Mouse (Mus musculus): ENCODE measurements at regions not wholly inside any gene's neighbourhood (a gene's known extent, or its start where the extent isn't known, plus 50 kb on each side); places are given as distances from the start of the nearest gene placed in this dataset.
A peak's percentile ranks its signal among the peaks of the same experiment; 100 is the strongest.

DNA sequence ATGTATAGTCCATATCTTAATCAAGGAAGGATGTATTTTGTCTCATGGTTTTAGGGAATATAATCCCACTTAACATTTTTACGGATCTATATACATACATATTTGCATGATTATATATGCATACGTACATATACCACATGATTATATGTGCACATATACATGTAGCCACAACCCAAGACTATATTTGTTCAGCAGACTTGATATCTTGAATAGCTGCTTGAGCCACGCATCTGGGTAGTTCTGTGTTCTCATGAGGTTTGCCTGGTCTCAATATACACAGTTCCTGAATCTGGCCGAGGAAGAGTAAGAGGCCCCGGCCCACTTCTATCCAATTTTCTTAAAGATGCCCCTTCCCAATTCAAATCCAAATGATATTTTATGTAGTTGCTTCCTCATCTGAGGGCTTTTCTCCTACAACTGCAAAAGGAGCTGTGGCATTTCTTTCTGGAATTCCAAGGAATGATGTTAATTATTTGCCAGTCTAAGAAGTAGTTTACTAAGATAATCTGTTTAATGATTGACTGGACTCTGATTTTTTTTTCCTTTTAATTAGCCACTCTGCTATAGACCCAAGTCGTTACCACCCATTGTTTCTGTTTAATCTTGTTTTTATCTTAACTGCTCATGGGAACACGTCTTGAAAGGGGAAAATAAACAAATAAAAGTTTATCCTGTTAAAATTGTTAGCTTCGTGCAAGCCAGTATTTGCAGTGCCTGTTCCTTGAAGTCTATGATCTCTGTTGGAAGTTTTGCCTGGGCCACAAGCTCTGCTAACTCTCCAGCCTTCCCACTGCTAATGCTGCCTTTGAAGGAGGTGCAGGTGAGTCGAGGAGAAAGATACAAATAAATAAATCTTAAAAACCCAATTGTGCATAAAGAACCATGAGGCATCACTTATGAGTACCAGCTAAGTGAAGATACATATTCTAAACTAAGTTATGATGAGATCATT lies 112.9 kb upstream of the Kitl start:
- no peak for DNase-seq

DNA sequence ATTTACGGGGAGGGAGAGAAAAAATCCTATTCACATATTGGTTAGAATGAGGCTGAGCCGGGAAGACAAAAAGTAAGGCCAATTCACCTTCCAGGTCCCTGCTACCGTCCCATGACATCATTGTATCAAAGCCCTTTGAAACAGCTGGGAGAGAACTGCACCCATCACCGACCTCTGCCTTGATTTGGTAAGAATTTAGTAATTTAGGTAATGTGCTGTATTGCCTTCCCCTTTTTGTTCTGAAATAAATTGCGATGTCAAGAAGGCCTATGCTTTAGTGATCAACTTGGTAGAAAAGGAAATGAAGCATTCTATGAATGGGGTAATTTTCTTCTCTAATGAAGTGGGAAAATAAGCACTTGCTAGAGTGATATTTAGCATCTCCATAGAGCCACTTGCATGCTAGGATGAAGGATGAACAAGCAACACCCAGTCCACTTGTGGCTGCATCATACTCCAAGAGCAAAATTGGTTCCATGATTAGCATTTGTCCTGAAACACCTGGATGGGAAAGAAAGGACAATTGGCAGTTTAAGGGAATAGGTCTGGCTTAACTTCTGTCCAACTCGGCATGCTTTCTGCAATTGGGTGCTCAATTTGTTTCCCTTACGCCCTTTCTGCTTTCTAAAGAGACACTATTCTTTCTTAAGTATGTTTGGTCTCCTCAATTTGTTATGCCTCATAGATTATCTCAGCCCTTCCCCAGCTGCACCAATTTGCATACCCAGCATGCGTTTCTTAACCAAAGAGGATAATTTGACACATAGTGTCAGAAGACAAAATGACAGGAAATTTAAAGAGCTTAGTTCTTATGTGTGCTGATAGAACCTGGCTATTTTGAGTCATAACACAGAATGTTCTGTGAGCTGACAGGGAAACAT lies 114.2 kb upstream of the Kitl start:
- DNase-seq = no peak

- DNase-seq = no peak
Measured at GRCm38 (mm10) chr10:99893999-99894398, 121.4 kb upstream of the Kitl start.

DNA sequence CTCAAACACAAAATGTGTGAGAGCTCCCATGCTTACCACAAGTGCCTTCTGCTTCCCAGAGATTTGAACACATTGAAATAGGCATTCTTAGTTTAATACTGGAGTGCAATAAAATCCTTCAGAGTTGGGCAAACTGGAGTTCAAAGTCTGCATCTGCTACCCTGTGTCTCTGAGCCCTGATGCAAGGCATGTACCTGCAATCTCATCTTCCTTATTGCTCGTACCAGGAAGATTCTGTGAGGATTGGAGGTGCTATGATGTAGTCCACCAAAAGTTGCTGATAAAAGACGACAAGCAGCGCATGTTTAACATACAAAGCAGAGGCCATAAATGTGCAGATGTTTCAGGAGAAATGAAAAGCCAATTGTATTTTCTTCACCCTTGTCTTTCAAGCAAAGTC lies 123.5 kb upstream of the Kitl start:
- no peak for DNase-seq

DNA sequence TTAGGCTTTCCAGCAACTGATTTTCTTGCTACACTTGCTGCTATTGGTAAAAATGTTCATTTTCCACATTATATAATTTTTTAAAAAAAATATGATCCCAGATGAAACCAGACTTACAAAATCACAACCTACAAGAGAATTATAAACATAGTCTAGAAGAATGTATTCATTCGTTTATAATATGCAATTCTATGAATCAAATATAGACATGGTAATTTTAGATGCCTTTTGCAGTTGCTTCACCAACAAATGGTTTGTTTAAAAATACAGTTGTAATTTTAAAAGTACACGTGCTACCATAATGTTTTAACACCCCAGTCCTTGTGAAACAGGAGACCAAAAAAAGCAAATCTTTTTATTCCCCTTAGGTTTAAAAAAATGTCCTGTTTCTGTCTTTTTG lies 122.4 kb upstream of the Csl start:
- no peak for DNase-seq

GRCm38 (mm10) chr10:99879362-99879761 lies 119.9 kb upstream of the Csl start:
- no peak for DNase-seq

GRCm38 (mm10) chr10:99864711-99865110 lies 105.3 kb upstream of the Csl start:
- no peak for DNase-seq

- no peak for DNase-seq
Measured at GRCm38 (mm10) chr10:99860322-99861089, 101.0 kb upstream of the Csl start.

DNA sequence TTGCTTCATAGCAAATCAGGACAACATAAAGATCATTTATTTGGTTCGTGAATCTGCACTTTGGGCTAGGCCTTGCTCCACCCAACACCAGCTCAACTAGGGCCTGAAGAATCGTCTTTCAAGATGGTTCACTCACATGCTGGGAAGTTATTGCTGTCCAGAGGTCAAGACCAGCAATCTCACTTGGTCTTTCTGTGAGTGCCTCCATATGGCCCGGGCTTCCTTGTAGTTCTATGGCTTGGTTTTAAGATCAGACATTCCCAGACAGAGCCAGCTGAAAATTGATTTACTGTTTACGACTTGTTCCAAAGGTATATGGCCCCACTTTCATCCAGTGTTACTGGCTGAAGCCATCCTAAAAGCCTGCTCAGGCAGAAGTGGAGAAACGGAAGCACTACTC lies 84.7 kb upstream of the Csl start:
- DNase-seq = no peak

DNA sequence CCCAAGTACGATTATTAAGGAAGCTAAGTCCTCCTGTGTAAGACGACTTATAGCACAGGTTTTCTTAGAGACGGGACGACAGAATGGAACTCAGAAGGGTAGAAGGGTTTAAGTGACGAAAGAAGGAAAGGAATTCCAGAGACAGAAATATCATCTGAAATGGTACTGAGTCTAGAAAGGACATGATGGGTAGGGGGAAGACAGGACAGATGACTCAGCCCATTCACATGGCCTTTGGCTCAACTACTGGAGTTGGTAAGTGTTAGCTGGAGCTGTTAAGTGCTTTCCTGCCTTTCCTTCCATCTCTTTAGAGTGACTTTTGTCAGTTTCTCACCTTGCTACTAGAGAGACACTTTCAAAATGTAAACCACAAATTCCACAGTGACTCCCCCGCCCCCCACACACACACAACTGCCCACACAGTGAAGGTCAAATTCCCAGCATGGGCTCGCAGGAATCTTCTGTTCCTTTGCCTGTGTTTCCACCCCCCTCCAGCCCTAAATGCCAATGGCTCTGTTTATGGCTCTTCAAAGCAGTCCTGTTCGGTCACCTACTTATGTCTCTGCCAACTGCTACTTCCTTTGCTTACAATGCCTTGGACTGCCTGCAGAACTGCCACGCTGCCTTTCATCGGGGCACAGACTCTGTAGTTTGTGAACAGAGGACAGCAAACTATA lies 81.8 kb upstream of the Csl start:
- peak; percentile 8 to 22 for DNase-seq

GRCm38 (mm10) chr10:99840179-99840876 lies 80.9 kb upstream of the Csl start:
- peak; percentile 31 to 59 for DNase-seq

DNA sequence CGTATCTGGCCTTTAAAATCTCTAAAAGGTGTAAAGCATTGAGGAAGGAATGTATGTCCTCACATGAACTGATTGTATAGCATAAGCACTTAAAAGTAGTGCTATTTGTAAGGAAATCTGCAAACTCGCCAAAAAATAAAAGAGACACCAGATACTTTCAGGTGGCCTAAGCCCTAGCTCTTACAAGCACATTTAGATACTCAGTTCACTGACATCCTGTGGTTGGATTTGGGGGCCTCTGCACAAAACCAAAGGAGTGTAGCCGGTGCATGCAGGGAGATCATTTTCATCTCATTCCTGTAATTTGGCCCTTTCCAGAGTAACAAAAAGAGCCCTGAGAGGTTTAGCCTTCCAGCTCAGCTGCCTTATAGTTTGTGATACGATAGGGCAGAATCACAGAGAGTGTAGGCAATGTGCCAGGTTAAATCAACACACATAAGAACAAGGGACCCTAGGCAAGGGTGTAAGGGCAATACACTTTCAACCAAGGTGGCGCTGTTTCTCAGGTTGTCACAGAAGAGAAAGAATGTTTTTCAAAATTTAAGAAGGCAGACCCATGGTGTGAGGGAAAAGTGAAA lies 77.5 kb upstream of the Csl start:
- no peak for DNase-seq

DNA sequence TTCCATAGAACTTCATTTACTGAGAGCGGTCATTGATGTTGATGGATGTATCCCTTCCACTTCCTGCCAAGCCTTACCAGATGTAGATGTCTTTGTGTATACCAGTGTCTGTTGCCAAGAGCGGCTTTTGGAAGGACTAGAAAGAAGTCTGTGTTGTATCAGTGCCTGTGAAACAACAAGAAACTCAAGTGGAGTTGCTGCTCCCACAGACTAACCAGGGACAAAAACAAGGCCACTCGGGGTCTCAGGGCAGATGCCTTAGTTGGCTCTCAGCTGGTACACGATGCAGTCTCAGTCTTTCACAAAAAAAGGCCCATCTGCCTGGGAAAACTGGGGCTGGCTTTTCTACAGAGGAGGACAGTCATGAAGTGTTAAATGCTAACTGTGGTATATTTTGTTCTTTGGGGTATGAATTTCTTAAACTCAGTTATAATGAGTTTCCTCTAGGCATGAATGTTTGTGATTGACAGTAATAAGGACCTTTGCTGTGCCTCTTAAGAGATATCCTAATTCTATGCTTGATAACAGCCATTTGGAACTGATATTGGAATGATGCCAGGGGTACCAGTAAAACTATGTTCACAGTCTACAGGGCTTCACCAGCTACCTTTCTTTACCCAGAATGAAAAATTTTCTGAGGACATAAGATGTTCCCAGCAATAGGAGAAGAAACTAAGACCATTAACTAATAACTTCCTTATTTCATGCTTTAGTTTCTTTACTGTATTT lies 75.6 kb upstream of the Csl start:
- no peak for DNase-seq

- no peak for DNase-seq
Measured at GRCm38 (mm10) chr10:99829974-99830373, 70.5 kb upstream of the Csl start.

GRCm38 (mm10) chr10:99827476-99827875 lies 68.0 kb upstream of the Csl start:
- DNase-seq = no peak

GRCm38 (mm10) chr10:99825881-99826280 lies 66.4 kb upstream of the Csl start:
- DNase-seq = no peak

- DNase-seq = no peak
Measured at GRCm38 (mm10) chr10:99812069-99812650, 52.7 kb upstream of the Csl start.

DNA sequence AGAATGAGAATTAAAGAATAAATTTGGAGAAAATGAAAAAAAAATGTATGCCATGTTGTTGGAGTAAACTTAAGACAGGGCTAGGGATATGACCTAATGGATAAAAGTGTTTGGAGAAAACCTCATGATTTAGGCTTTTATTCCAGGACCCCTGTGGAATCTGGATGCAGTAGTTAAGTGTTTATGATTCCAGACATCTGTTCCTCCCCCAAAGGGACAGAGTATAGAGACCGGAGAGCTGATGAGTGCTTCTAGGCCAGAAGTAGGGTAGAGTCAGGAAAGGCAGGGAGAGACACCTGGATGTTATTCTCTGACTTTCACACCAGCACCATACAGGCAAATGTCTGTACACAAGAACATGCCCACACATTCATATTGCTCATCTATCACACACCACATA lies 52.0 kb upstream of the Csl start:
- DNase-seq = no peak

Measured in heart, adult 18-20 months (tissue).